Mouse (Mus musculus) thymus, adult 2 months (tissue): ENCODE data around the gene Rtp4. TPM values are rescaled to one million over a fixed set of nuclear protein-coding genes. Genes with fewer than 3 reads are reported as not detected.

Source experiments
- DNase-seq: peaks from one replicate; pipeline ENCODE4 v3.0.0; 2021
- H3K27ac ChIP-seq: fragments of 200-500 bp; 2 replicates; pipeline ENCODE4 v1.5.1; 2012; ENCODE audit warnings: low read length, control low read depth; ENCODE audit not compliant: control insufficient read depth, insufficient read depth
- H3K27me3 ChIP-seq: fragments of 200-500 bp; 2 replicates; pipeline ENCODE4 v1.6.1; 2012; ENCODE audit warnings: mild to moderate bottlenecking, low read length, moderate library complexity, mixed read lengths; ENCODE audit not compliant: control insufficient read depth, insufficient read depth
- H3K36me3 ChIP-seq: fragments of 200-500 bp; 2 replicates; pipeline ENCODE4 v1.6.1; 2012; ENCODE audit warnings: mild to moderate bottlenecking, low read length, moderate library complexity; ENCODE audit not compliant: control insufficient read depth, insufficient read depth
- H3K4me1 ChIP-seq: fragments of 200-500 bp; replicated peaks from 2 replicates; pipeline ENCODE4 v1.6.1; 2012; ENCODE audit warnings: low read length; ENCODE audit not compliant: control insufficient read depth, insufficient read depth
- H3K4me3 ChIP-seq: fragments of 200-500 bp; 2 replicates; pipeline ENCODE4 v1.5.1; 2012; ENCODE audit warnings: mild to moderate bottlenecking, low read length, control low read depth, moderate library complexity; ENCODE audit not compliant: control insufficient read depth, insufficient read depth
- CTCF ChIP-seq: fragments of 200-500 bp; IDR thresholded peaks from 2 replicates; pipeline ENCODE4 v1.5.1; 2012; ENCODE audit warnings: mild to moderate bottlenecking, control low read depth, low read length, moderate library complexity, borderline replicate concordance; ENCODE audit not compliant: control insufficient read depth, poor library complexity, insufficient read depth; ENCODE audit errors: extremely low read depth
- POLR2A ChIP-seq: fragments of 200-500 bp; IDR thresholded peaks from 2 replicates; pipeline ENCODE4 v1.6.1; 2012; ENCODE audit warnings: mild to moderate bottlenecking, low read length, control low read depth, moderate library complexity; ENCODE audit not compliant: control insufficient read depth, poor library complexity, insufficient read depth; ENCODE audit errors: extremely low read depth
- WGBS: fragments of 180-500 bp; shearing (Covaris S2); methylation state at CpG from one replicate; pipeline ENCODE4 v1.1.7; 2018; 5-methylcytosine and 5-hydroxymethylcytosine counted together
- polyA plus RNA-seq: library from polyadenylated mRNA; depleted of rRNA; stranded (reverse); fragments of >200 nt; gene quantifications from 2 replicates; pipeline ENCODE4 v1.2.3, GENCODE M21; 2012

Rtp4 gene
- polyA plus RNA-seq, 1 experiment = 39.1 TPM

- DNase-seq = no peak
- Histone ChIP-seq H3K4me3 (no peak overlapping the region), H3K4me1 (no peaks in the 10 kb centered on the region), H3K36me3 (no peaks in the 10 kb centered on the region), H3K27me3 (no peaks in the 10 kb centered on the region), H3K27ac (no peak overlapping the region)
- 95% methylated on average over 12 of the region's 12 CpGs for WGBS
- TF ChIP-seq CTCF = no peak
- no peak for TF ChIP-seq POLR2A
Observed at GRCm38 (mm10) chr16:23482846-23483245, 37.2 kb upstream of the Rtp4 start.

DNA sequence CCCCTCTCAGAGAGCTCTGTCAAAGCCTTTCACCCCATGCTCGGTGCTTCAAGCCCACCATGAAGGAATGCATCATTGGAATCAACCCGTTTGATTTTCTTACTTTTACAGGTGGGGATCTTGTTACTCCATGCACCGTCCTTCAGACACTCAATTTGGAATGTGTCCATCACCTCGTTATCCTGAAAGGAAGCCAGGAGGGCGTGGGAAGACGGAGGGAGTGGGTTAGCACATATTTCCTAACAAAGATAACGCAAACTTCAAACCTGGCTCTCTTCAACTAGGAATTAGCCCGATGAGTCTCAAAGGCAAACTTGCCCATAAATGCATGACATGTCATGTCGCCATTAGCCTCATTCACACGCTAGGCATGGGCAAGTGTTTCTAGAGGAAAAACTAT, 36.8 kb upstream of the Rtp4 start:
- H3K27me3 ChIP-seq = no peaks in the 10 kb centered on the region
- H3K4me1 ChIP-seq = no peaks in the 10 kb centered on the region
- WGBS = 93% methylated on average over 10 of the region's 10 CpGs
- no peaks in the 10 kb centered on the region for H3K36me3 ChIP-seq
- TF ChIP-seq CTCF (no peak), POLR2A (no peak)
- H3K27ac ChIP-seq = no peak overlapping the region
- no peak overlapping the region for H3K4me3 ChIP-seq
- no peak for DNase-seq

DNA sequence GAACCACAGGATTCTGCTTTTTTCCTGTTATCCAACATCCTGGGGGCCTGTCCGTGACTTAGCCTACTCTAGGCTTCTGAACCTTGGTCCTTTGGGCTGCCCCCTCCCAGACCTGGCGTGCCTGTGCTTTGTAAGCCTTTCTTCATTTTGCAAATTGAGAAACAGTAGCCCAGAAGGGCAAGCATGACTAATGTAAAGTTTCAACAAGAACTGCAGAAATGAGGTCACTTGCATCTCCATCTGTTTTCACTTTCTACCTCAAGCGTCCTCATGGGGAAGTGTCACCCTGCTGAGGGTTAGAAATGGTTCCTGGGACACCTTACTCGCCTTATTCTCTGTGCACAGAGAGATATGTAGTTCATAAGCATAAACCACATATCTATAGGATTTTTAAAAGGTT, 27.3 kb upstream of the Rtp4 start:
- TF ChIP-seq POLR2A (no peak), CTCF (no peak)
- no peak overlapping the region for H3K4me3 ChIP-seq
- WGBS = 72% methylated on average over 4 of the region's 4 CpGs
- H3K36me3 ChIP-seq = no peaks in the 10 kb centered on the region
- no peaks in the 10 kb centered on the region for H3K27me3 ChIP-seq
- DNase-seq = no peak
- no peaks in the 10 kb centered on the region for H3K4me1 ChIP-seq
- no peak overlapping the region for H3K27ac ChIP-seq

GRCm38 (mm10) chr16:23496245-23496924, 23.7 kb upstream of the Rtp4 start:
- DNase-seq = no peak
- Histone ChIP-seq H3K27me3 (no peaks in the 10 kb centered on the region), H3K4me3 (no peak overlapping the region), H3K36me3 (no peaks in the 10 kb centered on the region), H3K4me1 (no peaks in the 10 kb centered on the region), H3K27ac (no peak overlapping the region)
- no peak for TF ChIP-seq CTCF
- no peak for TF ChIP-seq POLR2A
- WGBS = 77% methylated on average over 8 of the region's 8 CpGs

DNA sequence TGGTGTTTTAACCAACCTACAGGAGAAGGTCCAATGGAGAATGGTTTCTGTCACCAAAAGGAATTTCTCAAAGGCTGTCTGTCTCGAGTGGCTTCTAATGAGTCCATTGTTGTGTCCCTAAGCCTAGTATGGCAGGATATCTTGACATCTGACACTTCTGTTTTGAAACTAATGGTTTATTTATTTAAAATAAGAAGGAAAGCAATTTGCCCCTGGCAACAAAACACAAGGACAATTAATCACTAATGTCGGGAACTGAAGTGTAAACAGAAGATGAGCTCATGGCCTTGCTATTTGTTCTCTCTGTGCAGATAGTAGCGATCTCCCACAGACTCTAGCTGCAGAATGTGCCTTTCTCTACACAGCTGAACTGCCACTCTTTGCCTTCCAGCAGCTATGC, 22.7 kb upstream of the Rtp4 start:
- Histone ChIP-seq H3K4me3 (no peak overlapping the region), H3K27ac (no peak overlapping the region), H3K36me3 (no peaks in the 10 kb centered on the region), H3K4me1 (no peaks in the 10 kb centered on the region), H3K27me3 (no peaks in the 10 kb centered on the region)
- 68% methylated on average over 3 of the region's 3 CpGs for WGBS
- TF ChIP-seq POLR2A (no peak), CTCF (no peak)
- DNase-seq = no peak

- Histone ChIP-seq H3K27ac (no peak overlapping the region), H3K4me1 (no peaks in the 10 kb centered on the region)
- 78% methylated on average over 1 of the region's 1 CpGs for WGBS
Observed at GRCm38 (mm10) chr16:23497881-23498280, 22.2 kb upstream of the Rtp4 start.

More at GRCm38 (mm10) chr16:23497881-23498280, 22.2 kb upstream of the Rtp4 start:
- H3K36me3 ChIP-seq = no peaks in the 10 kb centered on the region
- no peak for DNase-seq
- no peak for TF ChIP-seq CTCF
- no peak for TF ChIP-seq POLR2A
- no peak overlapping the region for H3K4me3 ChIP-seq
- H3K27me3 ChIP-seq = no peaks in the 10 kb centered on the region
